Mouse (Mus musculus) liver, embryonic 12.5 days (tissue): ENCODE measurements around the gene Mustn1. TPM values are rescaled to one million over a fixed set of nuclear protein-coding genes. Genes with fewer than 3 reads are reported as not detected.

ENCODE experiments used
- ATAC-seq: fragments of 200-750 bp; cut with Nextera tagmentation; 2 replicates; pipeline ENCODE4 v1.8.0; 2017; ENCODE audit warnings: moderate number of reproducible peaks, mild to moderate bottlenecking, moderate library complexity
- H3K27ac ChIP-seq: fragments of 300-500 bp; sonication (generic); 2 replicates; pipeline ENCODE4 v1.5.1; 2016; ENCODE audit warnings: mild to moderate bottlenecking
- H3K27me3 ChIP-seq: fragments of 300-500 bp; sonication (generic); replicated peaks from 2 replicates; pipeline ENCODE4 v1.6.1; 2016; ENCODE audit warnings: mild to moderate bottlenecking, moderate library complexity
- H3K36me3 ChIP-seq: fragments of 300-500 bp; sonication (generic); 2 replicates; pipeline ENCODE4 v1.6.1; 2016; ENCODE audit warnings: mild to moderate bottlenecking, moderate library complexity
- H3K4me1 ChIP-seq: fragments of 300-500 bp; sonication (generic); 2 replicates; pipeline ENCODE4 v1.6.1; 2016
- H3K4me2 ChIP-seq: fragments of 300-500 bp; sonication (generic); 2 replicates; pipeline ENCODE4 v1.6.1; 2016; ENCODE audit warnings: mild to moderate bottlenecking, moderate library complexity
- H3K4me3 ChIP-seq: fragments of 300-500 bp; sonication (generic); 2 replicates; pipeline ENCODE4 v1.5.1; 2016; ENCODE audit warnings: mild to moderate bottlenecking, moderate library complexity
- H3K9ac ChIP-seq: fragments of 300-500 bp; sonication (generic); 2 replicates; pipeline ENCODE4 v1.6.1; 2016; ENCODE audit warnings: mild to moderate bottlenecking, moderate library complexity
- H3K9me3 ChIP-seq: fragments of 300-500 bp; sonication (generic); replicated peaks from 2 replicates; pipeline ENCODE4 v1.6.1; 2016; ENCODE audit warnings: mild to moderate bottlenecking, moderate library complexity
- WGBS: fragments of 180-500 bp; shearing (Covaris S2); methylation state at CpG from one replicate; pipeline ENCODE4 v1.1.7; 2016; ENCODE audit not compliant: insufficient replicate concordance; 5-methylcytosine and 5-hydroxymethylcytosine counted together
- polyA plus RNA-seq: library from polyadenylated mRNA; unstranded; fragments of >200 nt; fragmentation: Nextera tagmentation; extraction: Ambion mirVana; gene quantifications from 2 replicates; pipeline ENCODE4 v1.2.1, GENCODE M21; 2016

Gene Mustn1
- polyA plus RNA-seq, 1 experiment from 2014 or later, result 0.51 TPM

DNA sequence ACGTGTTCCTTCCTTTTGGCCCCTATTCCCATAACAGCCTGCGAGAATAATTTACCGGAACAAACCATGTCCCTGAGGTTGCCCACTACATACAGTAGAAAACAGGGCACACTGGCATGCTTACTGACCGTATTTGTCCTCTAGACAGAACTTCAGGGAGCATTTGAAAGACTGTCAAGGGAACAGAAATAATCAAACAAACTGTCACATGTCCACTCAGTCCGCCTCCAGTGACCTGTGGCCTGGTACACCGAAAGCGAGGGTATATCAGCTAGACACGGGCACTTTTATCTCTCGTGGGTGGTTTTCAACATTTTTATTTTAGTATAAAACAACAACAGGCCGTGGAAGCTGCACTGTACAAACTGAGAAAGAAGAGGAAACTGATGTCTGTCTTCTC, 10.2 kb upstream of the Mustn1 start:
- Histone ChIP-seq H3K27me3 (no peaks in the 10 kb centered on the region), H3K36me3 (peaks cover 45% of the 10 kb centered on the region), H3K9ac (no peak overlapping the region), H3K4me1 (peaks cover 26% of the 10 kb centered on the region), H3K4me2 (no peak overlapping the region), H3K9me3 (no peaks in the 10 kb centered on the region), H3K4me3 (no peak overlapping the region), H3K27ac (peak overlapping the region; percentile 67; the same call in 1 of the 2 replicates)
- WGBS, result 68% methylated on average over 10 of the region's 10 CpGs
- ATAC-seq, result no peak

DNA sequence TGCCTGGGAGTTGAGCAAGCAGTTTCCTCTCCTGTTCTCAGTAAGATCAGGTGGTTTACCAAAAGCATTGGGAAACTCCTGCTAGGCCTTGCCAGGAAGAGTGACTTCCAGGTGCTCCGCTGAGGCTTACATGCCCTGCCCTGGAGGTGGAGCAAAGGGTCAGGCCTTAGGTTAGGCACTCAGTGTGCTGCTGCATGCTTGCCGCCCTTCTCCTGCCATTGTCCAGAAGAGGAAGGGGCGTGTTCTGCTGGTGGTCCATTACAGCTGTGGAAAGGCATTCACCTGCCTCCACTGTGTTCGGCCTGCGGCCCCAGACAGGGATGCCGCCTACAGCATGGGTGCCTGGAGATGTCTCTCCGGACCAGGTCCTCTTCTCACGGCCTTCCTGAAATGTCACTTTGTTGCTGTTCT, 9.6 kb upstream of the Mustn1 start:
- peak overlapping the region; percentile 67 for H3K27ac ChIP-seq
- 73% methylated on average over 8 of the region's 8 CpGs for WGBS
- ATAC-seq, result 0 out of 2 replicates have a peak, but pooled peaks have one; percentile 12

DNA sequence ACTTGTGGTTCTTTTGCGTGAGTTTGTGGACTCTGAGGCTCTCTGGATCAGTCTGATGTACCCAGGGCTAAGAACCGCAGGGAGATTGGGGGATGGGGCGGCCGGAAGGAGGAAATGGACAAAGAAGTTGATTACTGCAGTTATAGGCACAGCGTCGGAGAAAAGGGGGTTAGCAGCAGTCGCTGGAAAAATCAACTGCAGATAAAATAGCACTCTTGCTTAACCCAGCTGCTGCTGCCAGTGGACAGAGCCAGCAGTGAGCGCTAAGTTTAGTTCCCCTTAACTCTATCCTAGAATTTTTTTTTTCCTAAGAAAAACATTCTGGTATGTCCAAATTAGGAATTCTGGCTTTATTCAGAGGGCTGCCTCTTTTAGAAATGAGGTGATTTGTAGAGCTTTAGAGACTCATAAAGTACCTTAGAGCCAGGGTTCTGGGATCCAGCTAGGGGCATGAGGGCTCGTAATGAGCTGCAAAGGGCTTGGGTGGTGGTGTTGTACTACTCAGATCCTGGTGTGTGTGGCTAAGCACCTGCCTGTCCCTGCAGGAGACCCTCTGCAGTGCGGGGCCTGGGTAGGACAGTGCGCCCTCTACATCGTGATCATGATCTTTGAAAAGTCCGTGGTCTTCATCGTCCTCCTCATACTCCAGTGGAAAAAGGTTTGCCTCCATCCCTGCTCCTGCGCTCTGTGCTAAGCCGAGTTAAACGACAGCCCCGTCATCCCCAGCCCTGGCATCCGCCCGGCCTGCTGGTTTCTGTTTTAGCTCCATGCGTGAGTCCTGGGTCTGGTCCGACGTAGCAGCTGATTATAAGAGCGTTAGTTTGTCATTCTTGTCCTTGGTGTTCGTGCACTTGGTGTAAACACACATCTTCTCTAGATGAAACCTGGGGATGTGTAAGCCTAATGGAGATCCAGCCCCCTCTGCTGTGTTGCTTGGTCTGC, 8.5 kb upstream of the Mustn1 start:
- Histone ChIP-seq H3K4me2 (no peak overlapping the region), H3K36me3 (peaks cover 40% of the 10 kb centered on the region), H3K4me1 (peaks cover 41% of the 10 kb centered on the region), H3K27ac (peak overlapping the region; percentile 67), H3K4me3 (no peak overlapping the region), H3K27me3 (no peaks in the 10 kb centered on the region), H3K9ac (no peak overlapping the region), H3K9me3 (no peaks in the 10 kb centered on the region)
- WGBS, result 69% methylated on average over 25 of the region's 25 CpGs
- ATAC-seq, result no peak

More for the DNA sequence above, 9.6 kb upstream of the Mustn1 start:
- no peak overlapping the region for H3K4me2 ChIP-seq
- no peak overlapping the region for H3K4me3 ChIP-seq
- no peaks in the 10 kb centered on the region for H3K9me3 ChIP-seq
- H3K4me1 ChIP-seq, result peaks cover 32% of the 10 kb centered on the region
- H3K27me3 ChIP-seq, result no peaks in the 10 kb centered on the region
- H3K36me3 ChIP-seq, result peaks cover 48% of the 10 kb centered on the region
- no peak overlapping the region for H3K9ac ChIP-seq

DNA sequence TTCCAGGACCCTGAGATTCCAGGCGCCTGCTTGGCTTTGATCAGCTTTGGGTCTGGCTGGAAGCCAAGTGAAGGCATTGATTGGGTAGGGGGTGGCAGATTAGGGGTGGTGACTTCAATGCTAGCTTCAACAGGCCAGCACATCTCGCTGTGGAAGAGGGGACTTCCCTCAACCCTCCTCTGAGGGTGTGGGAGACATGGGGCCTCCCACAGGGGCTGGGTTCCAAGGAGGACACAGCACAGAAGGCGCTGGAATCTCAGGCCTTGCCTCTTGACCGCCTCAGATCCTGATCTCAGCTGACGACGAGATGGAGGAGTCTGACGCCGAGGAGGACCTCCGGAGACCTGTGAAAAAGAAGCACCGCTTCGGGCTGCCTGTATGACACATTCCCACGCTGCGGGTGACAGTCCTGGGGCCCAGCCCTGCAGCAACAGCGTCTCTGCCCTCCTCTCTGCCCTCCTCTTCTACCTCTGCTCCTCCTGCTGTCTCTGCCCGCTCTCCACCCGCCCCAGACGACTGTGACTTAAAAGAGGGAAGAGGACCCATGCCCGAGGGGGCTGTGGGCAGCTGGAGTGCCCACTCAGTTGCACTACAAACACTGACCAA, 4.8 kb upstream of the Mustn1 start:
- Histone ChIP-seq H3K27me3 (no peaks in the 10 kb centered on the region), H3K9me3 (no peaks in the 10 kb centered on the region), H3K9ac (no peak overlapping the region), H3K27ac (peak overlapping the region; percentile 53), H3K4me2 (no peak overlapping the region), H3K4me1 (peaks cover 50% of the 10 kb centered on the region), H3K36me3 (peaks cover 34% of the 10 kb centered on the region), H3K4me3 (no peak overlapping the region)
- WGBS, result 71% methylated on average over 18 of the region's 18 CpGs
- ATAC-seq, result no peak

DNA sequence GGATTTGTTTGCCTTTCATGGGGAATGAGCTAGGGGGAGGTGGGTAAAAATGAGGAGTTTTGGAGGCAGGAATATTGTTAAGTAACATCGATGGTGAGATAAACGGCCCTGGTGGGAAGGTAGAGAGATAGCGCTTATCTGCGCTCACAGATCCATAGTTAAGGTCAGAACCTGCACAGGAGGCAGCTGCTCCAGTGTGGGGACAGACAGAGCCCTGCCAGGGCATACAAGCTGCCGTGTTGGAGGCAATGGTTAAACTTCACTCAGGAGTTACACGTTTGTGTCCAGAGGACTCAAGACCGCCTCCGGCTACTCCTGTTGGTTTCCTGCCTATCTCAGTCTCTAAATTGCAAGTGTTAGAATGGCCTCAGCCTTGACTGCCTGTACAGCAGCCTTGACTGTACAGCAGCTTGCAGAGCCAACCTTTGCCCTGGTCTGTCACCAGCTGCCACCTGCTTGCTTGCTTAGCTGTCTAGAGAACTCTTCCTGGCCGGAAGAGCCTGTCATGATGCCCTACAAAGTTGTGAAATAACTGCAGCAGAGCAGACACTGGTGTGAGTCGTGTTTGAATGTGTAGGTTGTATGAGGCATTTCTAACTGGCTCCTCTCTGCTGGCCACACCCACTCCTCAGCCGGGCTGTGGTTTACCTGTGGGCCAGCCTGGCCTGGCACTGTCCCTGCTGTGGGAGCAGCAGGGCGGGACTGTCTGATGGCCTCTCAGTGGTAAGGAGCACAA, 3.7 kb upstream of the Mustn1 start:
- no peak overlapping the region for H3K9ac ChIP-seq
- peak; percentile 59 for ATAC-seq
- H3K27me3 ChIP-seq, result no peaks in the 10 kb centered on the region
- H3K4me2 ChIP-seq, result no peak overlapping the region
- peaks cover 34% of the 10 kb centered on the region for H3K36me3 ChIP-seq
- H3K4me3 ChIP-seq, result no peak overlapping the region
- no peaks in the 10 kb centered on the region for H3K9me3 ChIP-seq
- H3K4me1 ChIP-seq, result peaks cover 41% of the 10 kb centered on the region
- H3K27ac ChIP-seq, result peak overlapping the region; percentile 73
- 51% methylated on average over 12 of the region's 12 CpGs for WGBS

DNA sequence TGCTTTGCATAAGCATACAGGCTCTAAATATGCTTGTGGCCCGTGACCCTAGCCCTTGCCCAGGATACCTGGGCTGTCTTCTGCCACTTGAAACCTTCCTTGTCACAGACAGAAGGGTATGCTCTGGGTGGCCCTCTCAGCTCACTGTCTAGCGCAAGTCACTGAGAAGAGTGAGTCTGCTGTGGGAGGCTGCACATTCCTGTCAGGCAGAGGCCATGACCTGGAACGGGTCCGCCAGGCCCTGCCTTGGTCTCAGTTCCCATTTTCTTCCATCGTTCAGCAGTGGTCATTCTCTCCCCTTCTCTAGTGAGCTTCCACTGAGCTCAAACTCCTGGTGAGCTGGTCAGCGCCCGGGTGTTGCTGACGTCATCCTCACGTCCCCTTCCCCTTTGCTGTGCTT, 3.0 kb upstream of the Mustn1 start:
- H3K9ac ChIP-seq, result no peak overlapping the region
- ATAC-seq, result peak; percentile 14; the same call in 1 of the 2 replicates
- WGBS, result 67% methylated on average over 9 of the region's 9 CpGs

DNA sequence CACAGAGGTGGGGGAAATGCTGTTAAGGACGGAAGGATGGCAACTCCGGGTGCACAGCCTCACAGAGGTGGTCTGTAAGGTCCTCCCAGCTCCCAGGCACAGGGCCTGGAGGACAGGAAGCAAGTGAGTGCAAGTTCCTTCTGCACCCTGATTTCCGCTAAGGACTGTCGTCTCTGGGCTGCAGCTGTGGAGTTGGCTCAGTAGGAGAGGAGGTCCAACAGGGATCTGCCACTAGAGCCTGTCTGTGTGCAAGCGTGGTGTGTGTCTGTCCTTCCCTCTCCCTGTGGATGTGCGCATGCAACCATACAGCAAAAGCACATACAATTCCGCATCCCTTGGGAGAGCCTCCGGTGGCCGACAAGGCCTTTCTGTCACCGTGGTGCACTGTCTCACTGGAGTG, 2.5 kb upstream of the Mustn1 start:
- Histone ChIP-seq H3K9me3 (no peaks in the 10 kb centered on the region), H3K4me3 (no peak overlapping the region), H3K9ac (no peak overlapping the region), H3K4me1 (peaks cover 38% of the 10 kb centered on the region), H3K4me2 (no peak overlapping the region), H3K36me3 (peaks cover 29% of the 10 kb centered on the region), H3K27ac (peak overlapping the region; percentile 73), H3K27me3 (no peaks in the 10 kb centered on the region)
- 81% methylated on average over 10 of the region's 10 CpGs for WGBS
- ATAC-seq, result no peak

More for the DNA sequence above, 3.0 kb upstream of the Mustn1 start:
- no peaks in the 10 kb centered on the region for H3K9me3 ChIP-seq
- H3K36me3 ChIP-seq, result peaks cover 34% of the 10 kb centered on the region
- H3K27me3 ChIP-seq, result no peaks in the 10 kb centered on the region
- H3K4me1 ChIP-seq, result peaks cover 38% of the 10 kb centered on the region
- H3K4me2 ChIP-seq, result no peak overlapping the region
- no peak overlapping the region for H3K4me3 ChIP-seq
- H3K27ac ChIP-seq, result peak overlapping the region; percentile 73

DNA sequence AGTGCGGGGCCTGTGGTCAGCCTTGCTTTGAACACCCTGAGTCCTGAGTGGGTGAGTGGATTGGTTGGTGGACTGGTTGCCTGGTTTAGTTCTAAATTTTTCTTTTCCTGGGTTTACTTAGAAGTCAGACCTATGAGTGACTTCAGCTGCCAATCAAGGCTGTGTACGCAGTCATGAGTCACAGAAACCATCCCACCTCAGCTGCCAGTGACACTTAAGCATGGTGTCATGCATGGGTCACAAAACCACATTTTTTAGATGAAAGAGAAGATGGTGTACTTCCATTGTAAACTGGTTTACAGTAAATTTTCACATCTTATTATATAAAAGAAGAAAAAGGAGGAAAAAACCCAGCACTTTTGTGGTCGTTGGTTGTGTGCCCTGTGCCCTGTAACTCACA, 1.2 kb upstream of the Mustn1 start:
- H3K4me3 ChIP-seq, result no peak overlapping the region
- ATAC-seq, result no peak
- no peak overlapping the region for H3K9ac ChIP-seq
- H3K36me3 ChIP-seq, result peaks cover 21% of the 10 kb centered on the region
- peaks cover 38% of the 10 kb centered on the region for H3K4me1 ChIP-seq
- no peak overlapping the region for H3K27ac ChIP-seq
- H3K9me3 ChIP-seq, result no peaks in the 10 kb centered on the region
- no peaks in the 10 kb centered on the region for H3K27me3 ChIP-seq
- no peak overlapping the region for H3K4me2 ChIP-seq
- WGBS, result 83% methylated on average over 3 of the region's 3 CpGs

DNA sequence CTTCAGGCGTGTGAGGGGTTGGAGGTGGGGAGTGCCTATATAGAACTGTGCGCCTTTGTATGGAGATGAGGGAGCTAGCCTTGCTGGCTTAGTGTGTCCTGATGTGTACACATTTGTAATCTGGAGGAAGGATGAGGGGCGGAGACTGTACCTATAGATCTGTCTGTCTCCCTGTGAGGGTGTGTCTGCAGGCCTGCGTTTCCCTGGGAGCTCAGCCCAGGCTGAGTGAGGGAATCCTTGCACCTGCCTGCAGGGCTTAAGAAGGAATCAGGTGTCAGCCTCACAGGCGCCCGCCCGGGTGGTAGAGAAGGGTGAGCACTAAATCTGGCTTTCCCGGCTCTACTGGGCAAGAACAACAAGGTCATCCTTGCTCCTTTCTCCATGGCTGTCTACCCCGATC, 794 bp downstream of the Mustn1 start:
- H3K4me3 ChIP-seq, result no peak overlapping the region
- no peaks in the 10 kb centered on the region for H3K27me3 ChIP-seq
- H3K9me3 ChIP-seq, result no peaks in the 10 kb centered on the region
- H3K36me3 ChIP-seq, result peaks cover 11% of the 10 kb centered on the region
- peaks cover 25% of the 10 kb centered on the region for H3K4me1 ChIP-seq
- no peak overlapping the region for H3K27ac ChIP-seq
- no peak overlapping the region for H3K9ac ChIP-seq
- no peak overlapping the region for H3K4me2 ChIP-seq
- 66% methylated on average over 9 of the region's 9 CpGs for WGBS
- no peak for ATAC-seq

DNA sequence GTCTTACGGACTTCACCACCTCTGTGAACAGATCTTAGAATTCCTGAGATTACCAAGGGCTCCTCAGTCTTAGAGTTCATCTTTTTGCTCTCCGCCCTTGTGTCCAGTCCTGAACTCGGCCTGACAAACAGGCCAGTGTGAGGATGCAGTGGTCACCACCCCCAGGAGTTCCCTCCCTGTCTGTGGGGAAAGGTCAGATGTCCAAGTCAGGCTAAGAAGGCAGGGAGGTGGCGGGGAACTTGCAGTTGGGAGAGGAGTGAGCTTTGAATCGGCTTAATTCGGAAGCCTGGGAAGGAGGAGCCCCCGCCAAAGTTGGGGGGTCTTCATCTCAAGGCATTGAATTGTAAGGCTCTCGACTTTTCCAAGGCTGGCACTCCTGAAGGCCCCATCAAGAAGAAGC, 1.3 kb downstream of the Mustn1 start:
- H3K4me3 ChIP-seq, result no peak overlapping the region
- no peak overlapping the region for H3K4me2 ChIP-seq
- 71% methylated on average over 8 of the region's 8 CpGs for WGBS
- H3K9ac ChIP-seq, result no peak overlapping the region
- no peaks in the 10 kb centered on the region for H3K9me3 ChIP-seq
- H3K27ac ChIP-seq, result no peak overlapping the region
- H3K27me3 ChIP-seq, result no peaks in the 10 kb centered on the region
- peaks cover 11% of the 10 kb centered on the region for H3K36me3 ChIP-seq
- no peak for ATAC-seq
- peaks cover 22% of the 10 kb centered on the region for H3K4me1 ChIP-seq

DNA sequence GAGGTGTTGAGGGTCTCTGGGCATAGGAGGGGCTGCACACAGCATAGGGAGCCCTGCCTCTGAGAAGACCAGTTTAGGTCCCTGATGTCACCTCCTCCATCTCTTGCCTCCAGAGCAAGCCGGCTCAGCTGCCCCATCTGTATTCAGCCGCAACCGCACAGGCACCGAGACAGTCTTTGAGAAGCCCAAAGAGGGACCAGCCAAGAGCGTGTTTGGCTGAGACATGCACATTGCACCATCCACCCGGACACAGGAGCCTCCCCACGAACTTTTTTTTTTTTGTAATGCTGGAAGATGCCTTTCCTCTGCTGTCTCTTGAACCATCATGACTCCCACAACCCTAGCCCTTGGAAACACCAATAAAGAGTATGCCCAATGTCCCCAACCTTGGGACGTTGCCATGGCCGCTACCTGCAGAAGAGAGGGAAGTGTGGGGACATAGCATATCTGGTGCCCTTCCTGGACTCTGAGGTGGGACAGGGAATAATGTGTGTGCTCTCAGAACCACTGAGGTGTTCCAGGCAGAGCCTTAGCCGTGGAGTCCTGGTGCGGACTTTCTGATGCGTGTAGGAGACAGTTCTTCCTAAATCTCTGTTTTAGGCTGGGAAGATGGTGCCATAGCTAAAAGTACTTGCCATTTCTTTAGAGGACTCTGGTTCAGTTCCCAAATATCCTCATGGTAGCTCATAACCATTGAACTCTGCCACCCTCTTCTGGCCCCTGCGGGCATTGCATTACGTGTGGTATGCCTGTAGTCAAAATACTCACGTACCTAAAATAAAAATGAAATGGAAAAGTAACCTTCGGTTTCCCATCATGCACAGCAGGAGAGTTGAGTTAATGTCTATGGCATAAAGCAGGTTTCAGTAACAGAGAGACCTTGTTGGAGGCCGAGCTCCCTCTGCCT, 2.1 kb downstream of the Mustn1 start:
- no peak for ATAC-seq
- no peak overlapping the region for H3K9ac ChIP-seq
- WGBS, result 66% methylated on average over 17 of the region's 17 CpGs
- peaks cover 6% of the 10 kb centered on the region for H3K36me3 ChIP-seq
- H3K4me3 ChIP-seq, result no peak overlapping the region
- H3K27me3 ChIP-seq, result no peaks in the 10 kb centered on the region
- H3K4me2 ChIP-seq, result no peak overlapping the region
- H3K9me3 ChIP-seq, result no peaks in the 10 kb centered on the region
- H3K27ac ChIP-seq, result no peak overlapping the region
- H3K4me1 ChIP-seq, result peaks cover 14% of the 10 kb centered on the region
